Mouse (Mus musculus): ENCODE data around the gene Bicc1. TPM values are rescaled to one million over a fixed set of nuclear protein-coding genes. Genes with fewer than 3 reads are reported as not detected.

The Bicc1 gene
- polyA plus RNA-seq, 1 experiment: 3.2 TPM

- 92% methylated on average over 9 of the region's 9 CpGs for WGBS
- Histone ChIP-seq H3K27me3 (ENCODE audit: control insufficient read depth, insufficient read depth, low read length) (no peaks in the 10 kb centered on the region), H3K27ac (ENCODE audit: control insufficient read depth, insufficient read depth, low read length) (no peak overlapping the region), H3K4me1 (replicated peaks; ENCODE audit: control insufficient read depth, insufficient read depth, low read length) (no peaks in the 10 kb centered on the region), H3K4me3 (ENCODE audit: control insufficient read depth, insufficient read depth, low read length) (no peak overlapping the region), H3K36me3 (ENCODE audit: control insufficient read depth, insufficient read depth, low read length) (no peaks in the 10 kb centered on the region)
- no peak for TF ChIP-seq CTCF (IDR thresholded peaks at IDR 0.05; ENCODE audit: borderline replicate concordance, control insufficient read depth, extremely low read depth, insufficient read depth, low read length, poor library complexity)
- no peak for TF ChIP-seq POLR2A (IDR thresholded peaks at IDR 0.05; ENCODE audit: control insufficient read depth, extremely low read depth, insufficient read depth, low read length, poor library complexity)
- DNase-seq: no peak
Measured at GRCm38 (mm10) chr10:71052748-71053147, 106.8 kb downstream of the Bicc1 start.

- Histone ChIP-seq H3K27ac (ENCODE audit: control insufficient read depth, insufficient read depth, low read length) (no peak overlapping the region), H3K27me3 (ENCODE audit: control insufficient read depth, insufficient read depth, low read length) (no peaks in the 10 kb centered on the region), H3K4me1 (replicated peaks; ENCODE audit: control insufficient read depth, insufficient read depth, low read length) (no peaks in the 10 kb centered on the region), H3K36me3 (ENCODE audit: control insufficient read depth, insufficient read depth, low read length) (no peaks in the 10 kb centered on the region), H3K4me3 (ENCODE audit: control insufficient read depth, insufficient read depth, low read length) (no peak overlapping the region)
- no peak for TF ChIP-seq POLR2A (IDR thresholded peaks at IDR 0.05; ENCODE audit: control insufficient read depth, extremely low read depth, insufficient read depth, low read length, poor library complexity)
- no peak for TF ChIP-seq CTCF (IDR thresholded peaks at IDR 0.05; ENCODE audit: borderline replicate concordance, control insufficient read depth, extremely low read depth, insufficient read depth, low read length, poor library complexity)
- WGBS: 89% methylated on average over 7 of the region's 7 CpGs
- DNase-seq: no peak
Measured at GRCm38 (mm10) chr10:71052208-71052607, 107.3 kb downstream of the Bicc1 start.

GRCm38 (mm10) chr10:71050722-71051333 lies 108.7 kb downstream of the Bicc1 start:
- Histone ChIP-seq H3K36me3 (ENCODE audit: control insufficient read depth, insufficient read depth, low read length) (no peaks in the 10 kb centered on the region), H3K4me3 (ENCODE audit: control insufficient read depth, insufficient read depth, low read length) (no peak overlapping the region), H3K4me1 (replicated peaks; ENCODE audit: control insufficient read depth, insufficient read depth, low read length) (no peaks in the 10 kb centered on the region), H3K27me3 (ENCODE audit: control insufficient read depth, insufficient read depth, low read length) (no peaks in the 10 kb centered on the region), H3K27ac (ENCODE audit: control insufficient read depth, insufficient read depth, low read length) (no peak overlapping the region)
- WGBS: 86% methylated on average over 10 of the region's 10 CpGs
- DNase-seq: no peak
- TF ChIP-seq CTCF (IDR thresholded peaks at IDR 0.05; ENCODE audit: borderline replicate concordance, control insufficient read depth, extremely low read depth, insufficient read depth, low read length, poor library complexity) (no peak), POLR2A (IDR thresholded peaks at IDR 0.05; ENCODE audit: control insufficient read depth, extremely low read depth, insufficient read depth, low read length, poor library complexity) (no peak)

- no peak for DNase-seq
- no peaks in the 10 kb centered on the region for H3K27me3 ChIP-seq (ENCODE audit: control insufficient read depth, insufficient read depth, low read length)
- H3K4me1 ChIP-seq (replicated peaks; ENCODE audit: control insufficient read depth, insufficient read depth, low read length): no peaks in the 10 kb centered on the region
- TF ChIP-seq CTCF (IDR thresholded peaks at IDR 0.05; ENCODE audit: borderline replicate concordance, control insufficient read depth, extremely low read depth, insufficient read depth, low read length, poor library complexity): no peak
- no peak overlapping the region for H3K27ac ChIP-seq (ENCODE audit: control insufficient read depth, insufficient read depth, low read length)
- H3K36me3 ChIP-seq (ENCODE audit: control insufficient read depth, insufficient read depth, low read length): no peaks in the 10 kb centered on the region
- WGBS: 97% methylated on average over 17 of the region's 17 CpGs
- H3K4me3 ChIP-seq (ENCODE audit: control insufficient read depth, insufficient read depth, low read length): no peak overlapping the region
Measured at GRCm38 (mm10) chr10:71049294-71049693, 110.2 kb downstream of the Bicc1 start.

GRCm38 (mm10) chr10:71044410-71044809 lies 115.1 kb downstream of the Bicc1 start:
- no peak for TF ChIP-seq POLR2A (IDR thresholded peaks at IDR 0.05; ENCODE audit: control insufficient read depth, extremely low read depth, insufficient read depth, low read length, poor library complexity)
- TF ChIP-seq CTCF (IDR thresholded peaks at IDR 0.05; ENCODE audit: borderline replicate concordance, control insufficient read depth, extremely low read depth, insufficient read depth, low read length, poor library complexity): no peak

GRCm38 (mm10) chr10:71041874-71042273 lies 117.6 kb downstream of the Bicc1 start:
- TF ChIP-seq CTCF (IDR thresholded peaks at IDR 0.05; ENCODE audit: borderline replicate concordance, control insufficient read depth, extremely low read depth, insufficient read depth, low read length, poor library complexity) (no peak), POLR2A (IDR thresholded peaks at IDR 0.05; ENCODE audit: control insufficient read depth, extremely low read depth, insufficient read depth, low read length, poor library complexity) (no peak)
- DNase-seq: no peak
- Histone ChIP-seq H3K4me1 (replicated peaks; ENCODE audit: control insufficient read depth, insufficient read depth, low read length) (no peaks in the 10 kb centered on the region), H3K4me3 (ENCODE audit: control insufficient read depth, insufficient read depth, low read length) (no peak overlapping the region), H3K27me3 (ENCODE audit: control insufficient read depth, insufficient read depth, low read length) (no peaks in the 10 kb centered on the region), H3K27ac (ENCODE audit: control insufficient read depth, insufficient read depth, low read length) (no peak overlapping the region), H3K36me3 (ENCODE audit: control insufficient read depth, insufficient read depth, low read length) (no peaks in the 10 kb centered on the region)
- 69% methylated on average over 4 of the region's 4 CpGs for WGBS

More at GRCm38 (mm10) chr10:71044410-71044809, 115.1 kb downstream of the Bicc1 start:
- no peak for DNase-seq
- WGBS: 92% methylated on average over 1 of the region's 1 CpGs
- H3K4me1 ChIP-seq (replicated peaks; ENCODE audit: control insufficient read depth, insufficient read depth, low read length): no peaks in the 10 kb centered on the region
- H3K27ac ChIP-seq (ENCODE audit: control insufficient read depth, insufficient read depth, low read length): no peak overlapping the region
- H3K27me3 ChIP-seq (ENCODE audit: control insufficient read depth, insufficient read depth, low read length): no peaks in the 10 kb centered on the region
- no peak overlapping the region for H3K4me3 ChIP-seq (ENCODE audit: control insufficient read depth, insufficient read depth, low read length)
- no peaks in the 10 kb centered on the region for H3K36me3 ChIP-seq (ENCODE audit: control insufficient read depth, insufficient read depth, low read length)

- DNase-seq: no peak
- TF ChIP-seq CTCF (IDR thresholded peaks at IDR 0.05; ENCODE audit: borderline replicate concordance, control insufficient read depth, extremely low read depth, insufficient read depth, low read length, poor library complexity) (no peak), POLR2A (IDR thresholded peaks at IDR 0.05; ENCODE audit: control insufficient read depth, extremely low read depth, insufficient read depth, low read length, poor library complexity) (no peak)
- no peaks in the 10 kb centered on the region for H3K36me3 ChIP-seq (ENCODE audit: control insufficient read depth, insufficient read depth, low read length)
- H3K4me1 ChIP-seq (replicated peaks; ENCODE audit: control insufficient read depth, insufficient read depth, low read length): no peaks in the 10 kb centered on the region
- H3K27me3 ChIP-seq (ENCODE audit: control insufficient read depth, insufficient read depth, low read length): no peaks in the 10 kb centered on the region
- no peak overlapping the region for H3K4me3 ChIP-seq (ENCODE audit: control insufficient read depth, insufficient read depth, low read length)
- 93% methylated on average over 7 of the region's 7 CpGs for WGBS
- no peak overlapping the region for H3K27ac ChIP-seq (ENCODE audit: control insufficient read depth, insufficient read depth, low read length)
Measured at GRCm38 (mm10) chr10:71036484-71036883, 123.0 kb downstream of the Bicc1 start.
